Mouse (Mus musculus) E14TG2a.4 (cell line): ENCODE results near the gene Pih1d1.

ENCODE experiments used
- CTCF ChIP-seq: conservative IDR thresholded peaks from 2 replicates; pipeline ENCODE4 v1.5.1; 2014; ENCODE audit warnings: low read length
- NANOG ChIP-seq: IDR thresholded peaks from 2 replicates; pipeline ENCODE4 v1.6.1; 2014; ENCODE audit warnings: borderline replicate concordance, low read length, mixed read lengths

- no peak for TF ChIP-seq CTCF
- no peak for TF ChIP-seq NANOG
These were observed 36.5 kb upstream of the Pih1d1 start for GRCm38 (mm10) chr7:45117566-45117965.
